ENCODE assay signal across 8 mouse cellular contexts in the genomic region with DNA sequence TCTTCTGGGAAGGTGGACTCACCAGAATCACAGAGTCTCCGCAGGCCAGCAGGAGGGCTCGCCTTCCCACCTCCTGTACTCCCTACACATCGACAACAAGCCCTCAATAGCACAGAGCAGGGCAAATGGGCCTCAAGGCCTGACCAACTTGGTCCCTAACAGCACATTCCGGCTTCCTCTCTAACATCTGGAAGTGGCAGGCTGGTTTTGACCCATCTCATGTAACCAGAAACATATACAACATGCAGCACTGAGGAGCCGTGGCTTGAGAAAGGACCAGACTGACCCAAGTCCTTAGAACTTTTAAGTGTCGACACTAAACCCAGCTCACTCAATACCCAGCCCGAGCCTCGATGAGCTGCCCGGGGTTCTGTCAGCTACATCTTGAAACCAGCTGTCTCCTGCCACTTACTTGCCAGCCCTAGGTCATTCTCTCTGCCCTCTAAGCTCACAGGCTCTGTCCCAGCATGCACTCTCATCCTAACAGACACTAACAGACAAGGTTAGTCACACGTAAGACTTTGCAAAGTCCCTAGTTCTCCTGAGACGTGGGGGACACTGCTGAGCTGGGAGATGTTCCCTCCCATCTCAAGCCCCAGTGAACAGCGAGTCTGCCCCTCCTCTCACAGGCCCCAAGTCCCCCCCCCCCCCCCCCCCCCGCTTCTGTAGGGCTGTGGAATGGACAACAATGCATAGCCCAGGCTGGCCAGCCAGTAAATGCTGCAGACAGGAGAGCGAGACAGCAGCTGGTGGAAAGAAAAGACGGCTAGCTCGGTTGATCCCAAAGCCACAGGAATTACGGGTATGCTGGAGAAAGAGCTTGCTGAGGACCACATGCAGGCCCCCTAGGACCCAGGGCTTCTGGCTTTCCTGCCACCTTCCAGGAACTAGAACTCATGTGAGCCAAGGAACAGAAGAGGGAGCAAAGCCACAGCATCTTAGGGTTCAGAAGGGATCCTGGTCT. TPM values are rescaled to one million over a fixed set of nuclear protein-coding genes. Genes with fewer than 3 reads are reported as not detected.
DNase-seq lines count a peak whose midpoint lies in the region; ATAC-seq and TF ChIP-seq lines count a peak whose summit lies in the region.

No protein-coding gene starts in this region.

- ATAC-seq in heart, embryonic 13.5 days (ENCODE audit: extremely low read depth, insufficient number of reproducible peaks, low FRiP score, low TSS enrichment) = no peak
- no peak for ATAC-seq in G1E (ENCODE audit: extremely low read depth, insufficient number of reproducible peaks, low FRiP score, poor library complexity, severe bottlenecking)
- no peak; the same call in 1 of the 2 replicates for ATAC-seq in heart, embryonic 16.5 days (replicated peaks; ENCODE audit: extremely low read depth, insufficient read depth, low FRiP score)
- no peak; the same call in 1 of the 2 replicates for ATAC-seq in midbrain, embryonic 12.5 days (ENCODE audit: low FRiP score, low read depth)

- peaks cover 3% of the 10 kb centered on the region; the same call in 1 of the 2 replicates for H3K36me3 ChIP-seq in heart, embryonic 13.5 days
- peaks cover 40% of the 10 kb centered on the region for H3K36me3 ChIP-seq in G1E (replicated peaks)
- H3K36me3 ChIP-seq in heart, embryonic 16.5 days (ENCODE audit: control insufficient read depth, insufficient read depth) = no peaks in the 10 kb centered on the region
- H3K36me3 ChIP-seq in midbrain, embryonic 12.5 days = no peaks in the 10 kb centered on the region

- WGBS in heart, embryonic 13.5 days = 17% methylated on average over 16 of the region's 17 CpGs
- 24% methylated on average over 16 of the region's 17 CpGs for WGBS in heart, embryonic 16.5 days
- 14% methylated on average over 17 of the region's 17 CpGs for WGBS in midbrain, embryonic 12.5 days

- peak overlapping the region; percentile 73 for H3K9ac ChIP-seq in heart, embryonic 13.5 days
- peak overlapping the region; percentile 58 for H3K9ac ChIP-seq in heart, embryonic 16.5 days (ENCODE audit: low read length)
- peak overlapping the region; percentile 42 for H3K9ac ChIP-seq in midbrain, embryonic 12.5 days (replicated peaks)

- TF ChIP-seq CTCF in G1E (IDR thresholded peaks at IDR 0.05; ENCODE audit: low read depth, low read length) = no peak

- H3K27ac ChIP-seq in heart, embryonic 13.5 days (replicated peaks) = peak overlapping the region; percentile 95
- H3K27ac ChIP-seq in heart, embryonic 16.5 days (ENCODE audit: low read length) = peak overlapping the region; percentile 96
- H3K27ac ChIP-seq in midbrain, embryonic 12.5 days (replicated peaks) = peak overlapping the region; percentile 91

- H3K9me3 ChIP-seq in heart, embryonic 13.5 days = no peaks in the 10 kb centered on the region
- H3K9me3 ChIP-seq in G1E (replicated peaks) = no peaks in the 10 kb centered on the region
- H3K9me3 ChIP-seq in heart, embryonic 16.5 days (replicated peaks; ENCODE audit: control insufficient read depth, low read length) = no peaks in the 10 kb centered on the region
- H3K9me3 ChIP-seq in midbrain, embryonic 12.5 days = no peaks in the 10 kb centered on the region

- H3K27me3 ChIP-seq in heart, embryonic 13.5 days (replicated peaks) = no peaks in the 10 kb centered on the region
- no peaks in the 10 kb centered on the region for H3K27me3 ChIP-seq in G1E (ENCODE audit: insufficient read depth, low read length)
- H3K27me3 ChIP-seq in heart, embryonic 16.5 days (ENCODE audit: control insufficient read depth, insufficient read depth, low read length) = no peaks in the 10 kb centered on the region
- no peaks in the 10 kb centered on the region for H3K27me3 ChIP-seq in midbrain, embryonic 12.5 days

- H3K4me2 ChIP-seq in heart, embryonic 13.5 days = peak overlapping the region; percentile 56
- peak overlapping the region; percentile 48 for H3K4me2 ChIP-seq in heart, embryonic 16.5 days (ENCODE audit: low read depth, low read length)
- peak overlapping the region; percentile 35 for H3K4me2 ChIP-seq in midbrain, embryonic 12.5 days (replicated peaks)

- no peak for DNase-seq in heart, adult 8-10 months (ENCODE audit: low spot score)
- DNase-seq in G1E (ENCODE audit: low spot score) = peak; percentile 28
- DNase-seq in urinary bladder, adult 18-20 months (ENCODE audit: low spot score in 2 of 2) = no peak
- DNase-seq in adrenal gland, postnatal 4 days (ENCODE audit: low spot score in 2 of 2) = no peak
- DNase-seq in cerebellum, adult 11-12 months = no peak

- peaks cover 98% of the 10 kb centered on the region for H3K4me1 ChIP-seq in heart, embryonic 13.5 days
- H3K4me1 ChIP-seq in G1E (ENCODE audit: insufficient read depth, low read depth, low read length) = peaks cover 68% of the 10 kb centered on the region
- H3K4me1 ChIP-seq in heart, embryonic 16.5 days (ENCODE audit: control insufficient read depth, insufficient read depth, low read length) = peaks cover 93% of the 10 kb centered on the region
- H3K4me1 ChIP-seq in midbrain, embryonic 12.5 days = peaks cover 81% of the 10 kb centered on the region

- H3K4me3 ChIP-seq in heart, embryonic 13.5 days = peak overlapping the region; percentile 20
- H3K4me3 ChIP-seq in G1E (ENCODE audit: low read depth, low read length) = peak overlapping the region; percentile 53; the same call in 1 of the 2 replicates
- H3K4me3 ChIP-seq in heart, embryonic 16.5 days (ENCODE audit: low read length) = peak overlapping the region; percentile 18
- H3K4me3 ChIP-seq in midbrain, embryonic 12.5 days = 0 out of 2 replicates have a peak overlapping the region, but pooled peaks have one; percentile 12

RNA-seq across cellular contexts. Expression of a gene that starts 48.3 kb away (rescaled TPM):
- polyA plus RNA-seq in heart, embryonic 13.5 days (2015; fragmentation: Nextera tagmentation; extraction: Ambion mirVana) = 10.1 and 10.2 TPM in 2 replicates
- total RNA-seq in heart, adult 8-10 months (2022) = 10 to 100 TPM; 44.5 to 53.3 (median 49.0) TPM
- total RNA-seq in G1E (2014; fragmentation: Nextera tagmentation) (58.4 and 67.3 TPM in 2 replicates), G1E (2017) (15.3 and 16.9 TPM in 2 replicates)
- polyA plus RNA-seq in G1E (2012) = 40.7 and 42.4 TPM in 2 replicates
- 12.1 and 12.3 TPM in 2 replicates for polyA plus RNA-seq in heart, embryonic 16.5 days (2015; fragmentation: Nextera tagmentation; extraction: Ambion mirVana)
- polyA plus RNA-seq in midbrain, embryonic 12.5 days (2016; fragmentation: Nextera tagmentation; extraction: Ambion mirVana) = 11.2 and 12.2 TPM in 2 replicates
- 100 to 1,000 TPM; 106 to 111 TPM for total RNA-seq in adrenal gland, postnatal 4 days (2021)
